Mouse (Mus musculus): ENCODE results near the gene D1Ertd622e. TPM values are rescaled to one million over a fixed set of nuclear protein-coding genes. Genes with fewer than 3 reads are reported as not detected.

D1Ertd622e gene
- total and polyA plus RNA-seq, 2 experiments = 9.2 to 14.0 TPM

- Histone ChIP-seq H3K9ac (ENCODE audit: low read depth, low read length) (no peak overlapping the region), H3K36me3 (ENCODE audit: control insufficient read depth, insufficient read depth, low read length) (no peaks in the 10 kb centered on the region), H3K4me3 (ENCODE audit: insufficient read depth, low read depth, low read length) (no peak overlapping the region), H3K27me3 (ENCODE audit: control insufficient read depth, insufficient read depth, low read length) (no peaks in the 10 kb centered on the region), H3K27ac (replicated peaks; ENCODE audit: insufficient read depth, low read depth, low read length) (no peak overlapping the region), H3K4me1 (ENCODE audit: control insufficient read depth, insufficient read depth, low read length) (no peaks in the 10 kb centered on the region), H3K79me2 (ENCODE audit: control insufficient read depth, insufficient read depth, low read length) (no peaks in the 10 kb centered on the region)
- 89% methylated on average over 1 of the region's 1 CpGs for WGBS
- TF ChIP-seq CTCF (IDR thresholded peaks at IDR 0.05; ENCODE audit: low read depth, low read length) = no peak
- TF ChIP-seq POLR2A (IDR thresholded peaks at IDR 0.05; ENCODE audit: extremely low read depth, insufficient read depth, low read length) = no peak
- no peak for DNase-seq (ENCODE audit: extremely low read depth, low read depth, low spot score)
These were observed 35.4 kb upstream of the D1Ertd622e start for GRCm38 (mm10) chr1:97697273-97697672.

DNA sequence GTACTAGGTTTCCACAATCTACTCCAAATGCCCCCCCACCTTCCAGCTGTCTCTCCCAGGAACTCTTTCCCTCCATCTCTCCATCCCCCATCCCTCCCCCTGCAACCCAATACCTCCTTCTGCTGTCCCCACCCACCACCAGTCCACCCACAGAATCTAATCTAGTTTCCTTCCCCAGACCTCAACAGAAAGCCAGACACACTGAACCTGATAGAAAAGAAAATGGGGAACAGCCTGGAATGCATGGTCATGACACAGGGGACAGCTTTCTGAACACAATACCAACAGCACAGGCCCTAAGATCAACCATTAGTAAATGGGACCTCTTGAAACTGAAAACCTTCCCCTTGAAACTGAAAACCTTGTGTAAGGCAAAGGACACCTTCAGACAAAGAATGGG, 32.0 kb upstream of the D1Ertd622e start:
- H3K79me2 ChIP-seq (ENCODE audit: control insufficient read depth, insufficient read depth, low read length) = no peaks in the 10 kb centered on the region
- no peak overlapping the region for H3K27ac ChIP-seq (replicated peaks; ENCODE audit: insufficient read depth, low read depth, low read length)
- H3K36me3 ChIP-seq (ENCODE audit: control insufficient read depth, insufficient read depth, low read length) = no peaks in the 10 kb centered on the region
- no peak overlapping the region for H3K9ac ChIP-seq (ENCODE audit: low read depth, low read length)
- DNase-seq (ENCODE audit: extremely low read depth, low read depth, low spot score) = no peak
- no peak overlapping the region for H3K4me3 ChIP-seq (ENCODE audit: insufficient read depth, low read depth, low read length)
- no peaks in the 10 kb centered on the region for H3K27me3 ChIP-seq (ENCODE audit: control insufficient read depth, insufficient read depth, low read length)
- TF ChIP-seq POLR2A (IDR thresholded peaks at IDR 0.05; ENCODE audit: extremely low read depth, insufficient read depth, low read length) (no peak), CTCF (IDR thresholded peaks at IDR 0.05; ENCODE audit: low read depth, low read length) (no peak)
- H3K4me1 ChIP-seq (ENCODE audit: control insufficient read depth, insufficient read depth, low read length) = no peaks in the 10 kb centered on the region

- H3K27me3 ChIP-seq (ENCODE audit: control insufficient read depth, insufficient read depth, low read length) = no peaks in the 10 kb centered on the region
- no peak overlapping the region for H3K27ac ChIP-seq (replicated peaks; ENCODE audit: insufficient read depth, low read depth, low read length)
- no peak overlapping the region for H3K9ac ChIP-seq (ENCODE audit: low read depth, low read length)
- no peaks in the 10 kb centered on the region for H3K36me3 ChIP-seq (ENCODE audit: control insufficient read depth, insufficient read depth, low read length)
- 16% methylated on average over 3 of the region's 3 CpGs for WGBS
- TF ChIP-seq POLR2A (IDR thresholded peaks at IDR 0.05; ENCODE audit: extremely low read depth, insufficient read depth, low read length) (no peak), CTCF (IDR thresholded peaks at IDR 0.05; ENCODE audit: low read depth, low read length) (peak; percentile 73)
- no peaks in the 10 kb centered on the region for H3K79me2 ChIP-seq (ENCODE audit: control insufficient read depth, insufficient read depth, low read length)
- peak; percentile 37 for DNase-seq (ENCODE audit: extremely low read depth, low read depth, low spot score)
- no peaks in the 10 kb centered on the region for H3K4me1 ChIP-seq (ENCODE audit: control insufficient read depth, insufficient read depth, low read length)
- no peak overlapping the region for H3K4me3 ChIP-seq (ENCODE audit: insufficient read depth, low read depth, low read length)
These were observed 26.9 kb upstream of the D1Ertd622e start for GRCm38 (mm10) chr1:97688756-97689155.

GRCm38 (mm10) chr1:97676526-97677177, 14.8 kb upstream of the D1Ertd622e start:
- TF ChIP-seq POLR2A (IDR thresholded peaks at IDR 0.05; ENCODE audit: extremely low read depth, insufficient read depth, low read length) (no peak), CTCF (IDR thresholded peaks at IDR 0.05; ENCODE audit: low read depth, low read length) (no peak)
- no peak for DNase-seq (ENCODE audit: extremely low read depth, low read depth, low spot score)
- H3K9ac ChIP-seq (ENCODE audit: low read depth, low read length) = no peak overlapping the region
- no peaks in the 10 kb centered on the region for H3K27me3 ChIP-seq (ENCODE audit: control insufficient read depth, insufficient read depth, low read length)
- no peak overlapping the region for H3K4me3 ChIP-seq (ENCODE audit: insufficient read depth, low read depth, low read length)
- no peaks in the 10 kb centered on the region for H3K79me2 ChIP-seq (ENCODE audit: control insufficient read depth, insufficient read depth, low read length)
- H3K4me1 ChIP-seq (ENCODE audit: control insufficient read depth, insufficient read depth, low read length) = no peaks in the 10 kb centered on the region
- H3K27ac ChIP-seq (replicated peaks; ENCODE audit: insufficient read depth, low read depth, low read length) = no peak overlapping the region
- H3K36me3 ChIP-seq (ENCODE audit: control insufficient read depth, insufficient read depth, low read length) = no peaks in the 10 kb centered on the region
- WGBS = 91% methylated on average over 4 of the region's 4 CpGs

DNA sequence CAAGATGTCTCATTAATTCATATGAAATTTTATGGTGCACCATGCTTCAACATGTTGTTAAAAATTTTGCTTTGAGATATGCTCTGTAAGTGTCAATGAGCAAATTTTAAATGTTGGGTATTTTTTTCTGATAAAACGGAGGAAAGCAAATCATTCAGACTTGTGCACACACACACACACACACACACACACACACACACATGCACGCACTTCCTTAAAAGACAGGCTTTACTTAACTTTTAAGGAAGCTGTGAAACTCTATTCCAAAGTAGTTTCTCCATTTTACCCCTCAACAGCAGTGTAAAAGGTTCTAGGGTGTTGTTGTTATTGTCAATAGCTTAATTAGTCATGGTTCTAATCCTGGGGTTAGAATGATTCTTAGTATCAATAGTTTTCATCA, 14.2 kb upstream of the D1Ertd622e start:
- no peak overlapping the region for H3K9ac ChIP-seq (ENCODE audit: low read depth, low read length)
- no peaks in the 10 kb centered on the region for H3K4me1 ChIP-seq (ENCODE audit: control insufficient read depth, insufficient read depth, low read length)
- no peaks in the 10 kb centered on the region for H3K27me3 ChIP-seq (ENCODE audit: control insufficient read depth, insufficient read depth, low read length)
- no peak for DNase-seq (ENCODE audit: extremely low read depth, low read depth, low spot score)
- TF ChIP-seq POLR2A (IDR thresholded peaks at IDR 0.05; ENCODE audit: extremely low read depth, insufficient read depth, low read length) = no peak
- TF ChIP-seq CTCF (IDR thresholded peaks at IDR 0.05; ENCODE audit: low read depth, low read length) = no peak
- H3K27ac ChIP-seq (replicated peaks; ENCODE audit: insufficient read depth, low read depth, low read length) = no peak overlapping the region
- no peaks in the 10 kb centered on the region for H3K79me2 ChIP-seq (ENCODE audit: control insufficient read depth, insufficient read depth, low read length)
- H3K4me3 ChIP-seq (ENCODE audit: insufficient read depth, low read depth, low read length) = no peak overlapping the region
- no peaks in the 10 kb centered on the region for H3K36me3 ChIP-seq (ENCODE audit: control insufficient read depth, insufficient read depth, low read length)
- WGBS = 65% methylated on average over 2 of the region's 2 CpGs

DNA sequence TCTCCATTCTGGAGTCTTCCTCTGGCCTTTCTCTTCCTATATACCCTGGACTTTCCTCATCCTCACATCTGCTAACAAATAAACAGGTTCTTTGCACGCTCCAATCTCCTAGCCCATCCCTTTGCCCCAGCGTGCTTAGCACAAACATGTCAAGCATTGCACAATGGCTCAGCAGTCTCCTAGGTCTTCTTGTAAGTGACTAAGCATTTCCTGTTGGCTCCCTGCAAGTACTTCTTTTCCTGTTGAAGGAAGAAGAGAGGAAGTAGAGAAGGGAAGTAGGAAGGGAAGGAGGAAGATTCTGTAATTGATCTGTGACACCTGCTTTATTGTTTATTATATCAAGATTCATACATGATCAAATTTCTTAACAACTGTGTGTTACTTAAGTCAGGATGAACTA, 11.0 kb upstream of the D1Ertd622e start:
- Histone ChIP-seq H3K9ac (ENCODE audit: low read depth, low read length) (no peak overlapping the region), H3K79me2 (ENCODE audit: control insufficient read depth, insufficient read depth, low read length) (no peaks in the 10 kb centered on the region), H3K4me1 (ENCODE audit: control insufficient read depth, insufficient read depth, low read length) (peaks cover 1% of the 10 kb centered on the region; the same call in 1 of the 2 replicates), H3K4me3 (ENCODE audit: insufficient read depth, low read depth, low read length) (no peak overlapping the region), H3K27ac (replicated peaks; ENCODE audit: insufficient read depth, low read depth, low read length) (no peak overlapping the region), H3K36me3 (ENCODE audit: control insufficient read depth, insufficient read depth, low read length) (no peaks in the 10 kb centered on the region), H3K27me3 (ENCODE audit: control insufficient read depth, insufficient read depth, low read length) (no peaks in the 10 kb centered on the region)
- WGBS = 28% methylated on average over 2 of the region's 2 CpGs
- TF ChIP-seq CTCF (IDR thresholded peaks at IDR 0.05; ENCODE audit: low read depth, low read length) = no peak
- no peak for DNase-seq (ENCODE audit: extremely low read depth, low read depth, low spot score)
